8 mouse cellular contexts compared by ENCODE assay signal in genomic region chr6:13839345-13840054, GRCm38 (mm10). TPM values are rescaled to one million over a fixed set of nuclear protein-coding genes. Genes with fewer than 3 reads are reported as not detected.
DNase-seq lines count a peak whose midpoint lies in the region; ATAC-seq and TF ChIP-seq lines count a peak whose summit lies in the region.

TSS of gene Gpr85 (minus strand) at chr6:13839942.

- H3K27ac ChIP-seq in CH12.LX (ENCODE audit: insufficient read depth, low read depth), result no peak within 1 kb of the TSS
- peak within 1 kb of the TSS; percentile 99 for H3K27ac ChIP-seq in cortical plate, adult 2 months (ENCODE audit: insufficient read depth, low read length)
- peak within 1 kb of the TSS; percentile 94 for H3K27ac ChIP-seq in hindbrain, embryonic 11.5 days (ENCODE audit: low read depth, low read length)
- peak within 1 kb of the TSS; percentile 86 for H3K27ac ChIP-seq in limb, embryonic 12.5 days

- no peaks in the 10 kb centered on the region for H3K36me3 ChIP-seq in CH12.LX (replicated peaks in 1 of 2; ENCODE audit: control insufficient read depth in 1 of 2, insufficient read depth in 1 of 2, low read length in 1 of 2)
- no peaks in the 10 kb centered on the region for H3K36me3 ChIP-seq in hindbrain, embryonic 11.5 days (ENCODE audit: control insufficient read depth, insufficient read depth, low read length)
- H3K36me3 ChIP-seq in limb, embryonic 12.5 days, result no peaks in the 10 kb centered on the region

- TF ChIP-seq EP300 in CH12.LX (IDR thresholded peaks at IDR 0.05; ENCODE audit: low read length), result no peak

- peak; percentile 8; the same call in 1 of the 2 replicates for ATAC-seq in hindbrain, embryonic 11.5 days (ENCODE audit: low FRiP score)
- no peak for ATAC-seq in limb, embryonic 12.5 days (ENCODE audit: insufficient number of reproducible peaks, insufficient read depth, low FRiP score, low TSS enrichment, low read depth)

- no peaks in the 10 kb centered on the region for H3K27me3 ChIP-seq in CH12.LX (replicated peaks)
- H3K27me3 ChIP-seq in hindbrain, embryonic 11.5 days (ENCODE audit: control insufficient read depth, insufficient read depth, low read length), result no peaks in the 10 kb centered on the region
- peaks cover 7% of the 10 kb centered on the region; the same call in 1 of the 2 replicates for H3K27me3 ChIP-seq in limb, embryonic 12.5 days

- H3K4me3 ChIP-seq in CH12.LX (replicated peaks in 1 of 3; ENCODE audit: low read depth in 2 of 3, low read length in 2 of 3, poor library complexity in 1 of 3), result peak within 1 kb of the TSS; percentile 21 to 69 (median 59)
- peak within 1 kb of the TSS; percentile 80 for H3K4me3 ChIP-seq in cortical plate, adult 2 months (ENCODE audit: insufficient read depth, low read length)
- H3K4me3 ChIP-seq in hindbrain, embryonic 11.5 days (ENCODE audit: low read depth, low read length), result peak within 1 kb of the TSS; percentile 60
- peak within 1 kb of the TSS; percentile 61 for H3K4me3 ChIP-seq in limb, embryonic 12.5 days (replicated peaks)

- peak within 1 kb of the TSS; percentile 89 for H3K9ac ChIP-seq in CH12.LX (ENCODE audit: insufficient read depth, low read depth)
- peak within 1 kb of the TSS; percentile 90 for H3K9ac ChIP-seq in hindbrain, embryonic 11.5 days (ENCODE audit: low read depth, low read length)
- peak within 1 kb of the TSS; percentile 84 for H3K9ac ChIP-seq in limb, embryonic 12.5 days (replicated peaks)

- H3K79me2 ChIP-seq in CH12.LX (replicated peaks; ENCODE audit: control insufficient read depth, extremely low read depth, insufficient read depth, poor library complexity, severe bottlenecking), result no peaks in the 10 kb centered on the region

- peak; percentile 50 for DNase-seq in embryo, embryonic 10.5 days (ENCODE audit: low spot score)
- DNase-seq in embryo, embryonic 11 days, result no peak
- no peak for DNase-seq in CH12.LX (ENCODE audit: extremely low read depth)
- peak; percentile 58 for DNase-seq in hindbrain, embryonic 11.5 days (ENCODE audit: low spot score)
- peak; percentile 42 for DNase-seq in retina, embryonic 14.5 days (ENCODE audit: low spot score)
- DNase-seq in ovary, postnatal 14 days (ENCODE audit: low spot score), result no peak

- 48% methylated on average over 18 of the region's 18 CpGs for WGBS in hindbrain, embryonic 11.5 days
- WGBS in limb, embryonic 12.5 days, result 40% methylated on average over 18 of the region's 18 CpGs

- dilution Hi-C loops in CH12.LX (cut with MboI; ENCODE audit: extremely low pct_ligation_motif_present, extremely low pct_unique_long_range_greater_than_20kb, low sequenced_read_pairs), result no loop called here

- TF ChIP-seq RAD21 in CH12.LX (IDR thresholded peaks at IDR 0.05; ENCODE audit: low read depth, low read length), result no peak

- in situ Hi-C loops in CH12.LX (cut with MboI; ENCODE audit: low pct_ligation_motif_present, low pct_unique_long_range_greater_than_20kb, low sequenced_read_pairs), result no loop called here

- H3K9me3 ChIP-seq in CH12.LX (replicated peaks; ENCODE audit: low read length), result no peaks in the 10 kb centered on the region
- no peaks in the 10 kb centered on the region for H3K9me3 ChIP-seq in hindbrain, embryonic 11.5 days (ENCODE audit: control insufficient read depth, low read length)
- no peaks in the 10 kb centered on the region for H3K9me3 ChIP-seq in limb, embryonic 12.5 days

- H3K4me1 ChIP-seq in CH12.LX (ENCODE audit: control insufficient read depth in 1 of 2, insufficient read depth in 2 of 2), result peaks cover 6 to 8% of the 10 kb centered on the region in 2 experiments
- H3K4me1 ChIP-seq in cortical plate, adult 2 months (ENCODE audit: control insufficient read depth, insufficient read depth, low read length), result no peaks in the 10 kb centered on the region; the same call in 1 of the 2 replicates
- no peaks in the 10 kb centered on the region for H3K4me1 ChIP-seq in hindbrain, embryonic 11.5 days (replicated peaks; ENCODE audit: control insufficient read depth, insufficient read depth, low read length)
- peaks cover 3% of the 10 kb centered on the region; the same call in 1 of the 2 replicates for H3K4me1 ChIP-seq in limb, embryonic 12.5 days (replicated peaks)

- TF ChIP-seq CTCF in CH12.LX (conservative IDR thresholded peaks at IDR 0.05 in 1 of 2, IDR thresholded peaks at IDR 0.05 in 1 of 2; ENCODE audit: low read depth in 2 of 2, low read length in 2 of 2), result no peak
- no peak for TF ChIP-seq CTCF in cortical plate, adult 2 months (IDR thresholded peaks at IDR 0.05; ENCODE audit: extremely low read depth, insufficient read depth, low read length)

- peak within 1 kb of the TSS; percentile 98 for H3K4me2 ChIP-seq in CH12.LX (ENCODE audit: insufficient read depth, low read depth, poor library complexity, severe bottlenecking)
- H3K4me2 ChIP-seq in hindbrain, embryonic 11.5 days (replicated peaks; ENCODE audit: low read depth, low read length), result peak within 1 kb of the TSS; percentile 76
- H3K4me2 ChIP-seq in limb, embryonic 12.5 days, result peak within 1 kb of the TSS; percentile 78

- TF ChIP-seq POLR2A in CH12.LX (IDR thresholded peaks at IDR 0.05; ENCODE audit: low read depth, low read length), result no peak
- 0 out of 2 replicates have a peak, but pooled peaks have one; percentile 19 for TF ChIP-seq POLR2A in cortical plate, adult 2 months (IDR thresholded peaks at IDR 0.05; ENCODE audit: extremely low read depth, insufficient read depth, low read length)

TF ChIP-seq in CH12.LX, 34 proteins besides CTCF, POLR2A, EP300 and RAD21:
- TF ChIP-seq NRF1 (IDR thresholded peaks at IDR 0.05; ENCODE audit: low read depth, low read length), result no peak
- TF ChIP-seq MAX (IDR thresholded peaks at IDR 0.05; ENCODE audit: low read length), result no peak
- no peak for TF ChIP-seq TCF12 (IDR thresholded peaks at IDR 0.05; ENCODE audit: low read depth, low read length)

RNA-seq across cellular contexts. Expression of gene Gpr85, which starts in this region (rescaled TPM):
- total RNA-seq in CH12.LX (2012; rRNA removed), result 0.13 and 0.59 TPM in 2 replicates
- total RNA-seq in CH12.LX (2014; rRNA removed), result 0.35 and 0.46 TPM in 2 replicates
- polyA plus RNA-seq in CH12.LX (2012; ENCODE audit: insufficient read length, low read depth), result 0.20 and 0.27 TPM in 2 replicates
- polyA plus RNA-seq in cortical plate, adult 2 months (2012; rRNA removed), result 24.5 and 26.3 TPM in 2 replicates
- polyA plus RNA-seq in hindbrain, embryonic 11.5 days (2014; fragmentation: Nextera tagmentation; extraction: Ambion mirVana), result 25.7 and 26.2 TPM in 2 replicates
- polyA plus RNA-seq in limb, embryonic 12.5 days (2016; fragmentation: Nextera tagmentation; extraction: Ambion mirVana), result 5.1 and 5.8 TPM in 2 replicates

Comparison
In these comparisons a context has a peak if more than half of its experiments do, and no peak if none do; other contexts are left out.
1. DNase-seq: peak in embryo, embryonic 10.5 days (single experiment), hindbrain, embryonic 11.5 days (single experiment) and retina, embryonic 14.5 days (single experiment); none in embryo, embryonic 11 days (single experiment), CH12.LX (single experiment) and ovary, postnatal 14 days (single experiment).
2. Peak in every context shown above with its lines, with median percentiles within 50 percentile points of each other: H3K4me2 ChIP-seq, H3K4me3 ChIP-seq and H3K9ac ChIP-seq.